Mouse (Mus musculus) testis, adult 2 months (tissue): Measurements from ENCODE around the gene Tsnax.

Experiments
- CTCF ChIP-seq: fragments of 200-500 bp; IDR thresholded peaks from 2 replicates; pipeline ENCODE4 v1.5.1; 2012; ENCODE audit warnings: low read depth, mild to moderate bottlenecking, inconsistent platforms, low read length, moderate library complexity; ENCODE audit not compliant: control insufficient read depth, insufficient read depth, insufficient replicate concordance
- POLR2A ChIP-seq: fragments of 200-500 bp; IDR thresholded peaks from 2 replicates; pipeline ENCODE4 v1.6.1; 2012; ENCODE audit warnings: low read depth, mild to moderate bottlenecking, inconsistent platforms, low read length, moderate library complexity; ENCODE audit not compliant: control insufficient read depth

DNA sequence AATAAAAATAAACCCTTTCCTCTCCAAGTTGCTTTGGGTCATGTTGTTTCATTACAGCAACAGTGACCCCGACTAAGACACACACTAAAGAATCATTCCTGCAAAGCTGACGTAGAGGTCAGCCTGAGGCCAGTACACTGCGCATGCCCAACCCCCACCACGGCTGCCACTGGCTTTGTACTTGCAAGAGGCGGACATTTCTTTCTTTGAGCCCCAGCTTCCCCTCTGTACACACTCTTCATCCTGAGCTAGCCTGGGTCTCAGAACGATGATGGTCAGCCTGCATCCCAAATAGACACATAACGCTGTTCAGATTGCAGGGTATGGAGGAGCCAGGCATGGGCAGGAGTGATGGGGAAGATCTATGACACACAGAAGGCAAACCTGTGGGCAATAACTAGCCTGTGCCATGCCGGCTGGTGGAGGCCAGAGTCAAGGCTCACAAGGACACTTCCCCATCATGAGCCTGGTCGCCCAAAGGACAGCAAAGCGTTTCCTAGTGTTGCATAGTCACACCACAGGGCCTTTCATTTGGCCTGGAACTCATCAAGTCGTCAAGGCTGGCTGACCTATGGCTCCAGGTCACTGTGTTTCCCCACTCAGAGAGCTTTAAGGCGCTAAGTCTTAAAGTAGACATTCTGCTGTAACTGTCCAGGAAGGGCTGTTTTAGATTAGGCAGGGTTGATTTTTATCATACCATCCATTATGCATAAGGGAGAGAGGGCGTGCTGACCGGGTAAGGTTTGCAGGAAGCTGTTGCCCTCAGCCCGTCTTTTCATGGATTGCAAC lies 28.0 kb downstream of the Tsnax start:
- TF ChIP-seq CTCF (no peak), POLR2A (no peak)
